Mouse (Mus musculus) heart, embryonic 11.5 days (tissue): ENCODE data around the gene Crocc. TPM values are rescaled to one million over a fixed set of nuclear protein-coding genes. Genes with fewer than 3 reads are reported as not detected.

ENCODE experiments used
- polyA plus RNA-seq: library from polyadenylated mRNA; unstranded; fragments of >200 nt; fragmentation: Nextera tagmentation; extraction: Ambion mirVana; gene quantifications from 2 replicates; pipeline ENCODE4 v1.2.1, GENCODE M21; 2014

Gene Crocc
- polyA plus RNA-seq, 1 experiment from 2014 or later = 4.7 TPM

Other genes starting within 250 kb of the Crocc start
- 0.39 and 0.63 TPM in 2 replicates for gene Padi3, start 249.9 kb downstream of the Crocc start, polyA plus RNA-seq
- 0.19 and 0.24 TPM in 2 replicates for gene Padi1, start 214.8 kb downstream of the Crocc start, polyA plus RNA-seq
- gene Padi2, start 154.2 kb downstream of the Crocc start, polyA plus RNA-seq = 3.8 and 5.9 TPM in 2 replicates
- 760 and 778 TPM in 2 replicates for gene Sdhb, start 99.3 kb downstream of the Crocc start, polyA plus RNA-seq
- 18.2 and 18.9 TPM in 2 replicates for gene Atp13a2, start 73.7 kb downstream of the Crocc start, polyA plus RNA-seq
- 246 and 248 TPM in 2 replicates for gene Mfap2, start 50.1 kb downstream of the Crocc start, polyA plus RNA-seq
- 34.4 and 41.9 TPM in 2 replicates for gene Necap2, start 17.8 kb upstream of the Crocc start, polyA plus RNA-seq
- 0.64 TPM in 1 of 2 replicates, not detected in the other for gene Spata21, start 27.8 kb upstream of the Crocc start, polyA plus RNA-seq
- gene Szrd1, start 79.2 kb upstream of the Crocc start, polyA plus RNA-seq = 23.6 and 25.7 TPM in 2 replicates
- gene Fbxo42, start 87.4 kb upstream of the Crocc start, polyA plus RNA-seq = 18.5 and 19.3 TPM in 2 replicates
- gene Rsg1, start 153.4 kb upstream of the Crocc start, polyA plus RNA-seq = 2.0 and 2.4 TPM in 2 replicates
- 1.2 and 1.3 TPM in 2 replicates for gene Arhgef19, start 178.9 kb upstream of the Crocc start, polyA plus RNA-seq
- 3.1 and 3.6 TPM in 2 replicates for gene Epha2, start 240.7 kb upstream of the Crocc start, polyA plus RNA-seq